Mouse (Mus musculus) right cerebral cortex, postnatal 10 days (tissue): ENCODE measurements around the gene Pdlim4.
A peak's percentile ranks its signal among the peaks of the same experiment; 100 is the strongest.
"Not testable (repeated sequence)": the region's sequence is repeated elsewhere in the genome, so short reads cannot be mapped to it uniquely, and the experiment has no call there.

Experiments used
- DNase-seq, 2 experiments: peaks; one replicate each; pipeline ENCODE4 v3.0.0; 2021; ENCODE audit warnings: low spot score in 2 of 2

Pdlim4 gene

GRCm38 (mm10) chr11:54062753-54063471 lies 5.9 kb downstream of the Pdlim4 start:
- no peak for DNase-seq

- DNase-seq: peak in 1 of 2 experiments; percentile 42
These were observed 6.6 kb downstream of the Pdlim4 start for GRCm38 (mm10) chr11:54062086-54062752.

GRCm38 (mm10) chr11:54060316-54060715 lies 8.5 kb downstream of the Pdlim4 start:
- no peak for DNase-seq

GRCm38 (mm10) chr11:54059526-54059925 lies 9.3 kb downstream of the Pdlim4 start:
- DNase-seq: no peak

- DNase-seq: peak; percentile 73 to 78
These were observed 10.2 kb downstream of the Pdlim4 start for GRCm38 (mm10) chr11:54058643-54059042.

- peak; percentile 52 to 57 for DNase-seq
These were observed 10.7 kb downstream of the Pdlim4 start for GRCm38 (mm10) chr11:54058056-54058617.

- DNase-seq: no peak
These were observed 11.4 kb downstream of the Pdlim4 start for GRCm38 (mm10) chr11:54057428-54057827.

GRCm38 (mm10) chr11:54056132-54056531 lies 12.7 kb downstream of the Pdlim4 start:
- DNase-seq: peak; percentile 70 to 79

- DNase-seq: peak; percentile 59 to 61
These were observed 14.6 kb downstream of the Pdlim4 start for GRCm38 (mm10) chr11:54054257-54054656.

- DNase-seq: no peak
These were observed 15.7 kb downstream of the Pdlim4 start for GRCm38 (mm10) chr11:54053090-54053489.

- no peak for DNase-seq
These were observed 16.7 kb downstream of the Pdlim4 start for GRCm38 (mm10) chr11:54052128-54052527.

- no peak for DNase-seq
These were observed 17.7 kb downstream of the Pdlim4 start for GRCm38 (mm10) chr11:54051161-54051560.

GRCm38 (mm10) chr11:54050205-54050604 lies 18.6 kb downstream of the Pdlim4 start:
- DNase-seq: no peak

GRCm38 (mm10) chr11:54040676-54041075 lies 28.1 kb downstream of the Pdlim4 start:
- no peak for DNase-seq

- DNase-seq: not testable (repeated sequence)
These were observed 35.9 kb downstream of the Pdlim4 start for GRCm38 (mm10) chr11:54032872-54033271.

GRCm38 (mm10) chr11:54028997-54029396 lies 39.8 kb downstream of the Pdlim4 start:
- DNase-seq: no peak

GRCm38 (mm10) chr11:54028044-54028951 lies 40.5 kb downstream of the Pdlim4 start, which contains the start of gene Slc22a4:
Gene Slc22a4, minus strand, starts transcription at chr11:54028090.
- DNase-seq: peak; percentile 74 to 80

GRCm38 (mm10) chr11:54027131-54028043 lies 41.4 kb downstream of the Pdlim4 start:
- no peak for DNase-seq

- DNase-seq: no peak
These were observed 42.2 kb downstream of the Pdlim4 start for GRCm38 (mm10) chr11:54026491-54027041.

GRCm38 (mm10) chr11:54021396-54022093 lies 47.3 kb downstream of the Pdlim4 start:
- DNase-seq: no peak
